Mouse (Mus musculus): Measurements from ENCODE around the gene Myo1b. TPM values are rescaled to one million over a fixed set of nuclear protein-coding genes. Genes with fewer than 3 reads are reported as not detected.

Myo1b gene
- polyA plus RNA-seq, 1 experiment from 2014 or later: 110 TPM

GRCm38 (mm10) chr1:51855541-51856244 lies 60.2 kb downstream of the Myo1b start:
- Histone ChIP-seq H3K36me3 (ENCODE audit: control insufficient read depth, insufficient read depth, low read length) (no peaks in the 10 kb centered on the region), H3K9me3 (ENCODE audit: control insufficient read depth, low read length) (no peaks in the 10 kb centered on the region), H3K9ac (ENCODE audit: low read length) (no peak overlapping the region), H3K27ac (replicated peaks; ENCODE audit: low read depth, low read length) (no peak overlapping the region), H3K4me2 (ENCODE audit: low read depth, severe bottlenecking) (no peak overlapping the region), H3K27me3 (ENCODE audit: control insufficient read depth, insufficient read depth, low read length) (no peaks in the 10 kb centered on the region), H3K4me1 (ENCODE audit: control insufficient read depth, insufficient read depth, low read length) (no peaks in the 10 kb centered on the region), H3K4me3 (ENCODE audit: low read depth, low read length) (no peak overlapping the region)
- ATAC-seq (ENCODE audit: insufficient number of reproducible peaks, low FRiP score, low TSS enrichment, low read depth) (no peak), DNase-seq (ENCODE audit: low spot score) (no peak)
- WGBS: 70% methylated on average over 10 of the region's 10 CpGs

GRCm38 (mm10) chr1:51852314-51852713 lies 63.6 kb downstream of the Myo1b start:
- Histone ChIP-seq H3K27me3 (ENCODE audit: control insufficient read depth, insufficient read depth, low read length) (no peaks in the 10 kb centered on the region), H3K4me1 (ENCODE audit: control insufficient read depth, insufficient read depth, low read length) (no peaks in the 10 kb centered on the region), H3K27ac (replicated peaks; ENCODE audit: low read depth, low read length) (no peak overlapping the region), H3K4me3 (ENCODE audit: low read depth, low read length) (no peak overlapping the region), H3K36me3 (ENCODE audit: control insufficient read depth, insufficient read depth, low read length) (no peaks in the 10 kb centered on the region), H3K4me2 (ENCODE audit: low read depth, severe bottlenecking) (no peak overlapping the region), H3K9ac (ENCODE audit: low read length) (no peak overlapping the region), H3K9me3 (ENCODE audit: control insufficient read depth, low read length) (no peaks in the 10 kb centered on the region)
- 87% methylated on average over 5 of the region's 5 CpGs for WGBS
- DNase-seq (ENCODE audit: low spot score) (no peak), ATAC-seq (ENCODE audit: insufficient number of reproducible peaks, low FRiP score, low TSS enrichment, low read depth) (no peak)

GRCm38 (mm10) chr1:51849570-51850211 lies 66.2 kb downstream of the Myo1b start:
- no peak overlapping the region for H3K4me2 ChIP-seq (ENCODE audit: low read depth, severe bottlenecking)
- H3K36me3 ChIP-seq (ENCODE audit: control insufficient read depth, insufficient read depth, low read length): no peaks in the 10 kb centered on the region
- no peaks in the 10 kb centered on the region for H3K27me3 ChIP-seq (ENCODE audit: control insufficient read depth, insufficient read depth, low read length)
- no peak overlapping the region for H3K4me3 ChIP-seq (ENCODE audit: low read depth, low read length)
- no peaks in the 10 kb centered on the region for H3K9me3 ChIP-seq (ENCODE audit: control insufficient read depth, low read length)
- ATAC-seq (ENCODE audit: insufficient number of reproducible peaks, low FRiP score, low TSS enrichment, low read depth) (no peak), DNase-seq (ENCODE audit: low spot score) (no peak)
- no peak overlapping the region for H3K27ac ChIP-seq (replicated peaks; ENCODE audit: low read depth, low read length)
- no peak overlapping the region for H3K9ac ChIP-seq (ENCODE audit: low read length)
- no peaks in the 10 kb centered on the region for H3K4me1 ChIP-seq (ENCODE audit: control insufficient read depth, insufficient read depth, low read length)
- 74% methylated on average over 8 of the region's 8 CpGs for WGBS

- WGBS: 89% methylated on average over 2 of the region's 2 CpGs
- Histone ChIP-seq H3K27me3 (ENCODE audit: control insufficient read depth, insufficient read depth, low read length) (no peaks in the 10 kb centered on the region), H3K4me1 (ENCODE audit: control insufficient read depth, insufficient read depth, low read length) (no peaks in the 10 kb centered on the region), H3K36me3 (ENCODE audit: control insufficient read depth, insufficient read depth, low read length) (no peaks in the 10 kb centered on the region), H3K4me3 (ENCODE audit: low read depth, low read length) (no peak overlapping the region), H3K4me2 (ENCODE audit: low read depth, severe bottlenecking) (no peak overlapping the region), H3K9ac (ENCODE audit: low read length) (no peak overlapping the region), H3K9me3 (ENCODE audit: control insufficient read depth, low read length) (no peaks in the 10 kb centered on the region), H3K27ac (replicated peaks; ENCODE audit: low read depth, low read length) (no peak overlapping the region)
- DNase-seq (ENCODE audit: low spot score): no peak
- no peak for ATAC-seq (ENCODE audit: insufficient number of reproducible peaks, low FRiP score, low TSS enrichment, low read depth)
Observed at GRCm38 (mm10) chr1:51845264-51846036, 70.4 kb downstream of the Myo1b start.

- no peaks in the 10 kb centered on the region for H3K27me3 ChIP-seq (ENCODE audit: control insufficient read depth, insufficient read depth, low read length)
- WGBS: 69% methylated on average over 11 of the region's 11 CpGs
- H3K4me2 ChIP-seq (ENCODE audit: low read depth, severe bottlenecking): no peak overlapping the region
- H3K4me3 ChIP-seq (ENCODE audit: low read depth, low read length): no peak overlapping the region
- no peak overlapping the region for H3K27ac ChIP-seq (replicated peaks; ENCODE audit: low read depth, low read length)
- ATAC-seq (ENCODE audit: insufficient number of reproducible peaks, low FRiP score, low TSS enrichment, low read depth) (no peak), DNase-seq (ENCODE audit: low spot score) (no peak)
- H3K9me3 ChIP-seq (ENCODE audit: control insufficient read depth, low read length): no peaks in the 10 kb centered on the region
- peaks cover 6% of the 10 kb centered on the region for H3K4me1 ChIP-seq (ENCODE audit: control insufficient read depth, insufficient read depth, low read length)
- H3K36me3 ChIP-seq (ENCODE audit: control insufficient read depth, insufficient read depth, low read length): peaks cover 3% of the 10 kb centered on the region; the same call in 1 of the 2 replicates
- H3K9ac ChIP-seq (ENCODE audit: low read length): no peak overlapping the region
Observed at GRCm38 (mm10) chr1:51837845-51838623, 77.8 kb downstream of the Myo1b start.

- peaks cover 3% of the 10 kb centered on the region; the same call in 1 of the 2 replicates for H3K36me3 ChIP-seq (ENCODE audit: control insufficient read depth, insufficient read depth, low read length)
- H3K4me1 ChIP-seq (ENCODE audit: control insufficient read depth, insufficient read depth, low read length): peaks cover 6% of the 10 kb centered on the region
- ATAC-seq (ENCODE audit: insufficient number of reproducible peaks, low FRiP score, low TSS enrichment, low read depth): no peak
- no peaks in the 10 kb centered on the region for H3K9me3 ChIP-seq (ENCODE audit: control insufficient read depth, low read length)
- DNase-seq (ENCODE audit: low spot score): no peak
- 18% methylated on average over 4 of the region's 4 CpGs for WGBS
- H3K4me3 ChIP-seq (ENCODE audit: low read depth, low read length): no peak overlapping the region
- H3K27ac ChIP-seq (replicated peaks; ENCODE audit: low read depth, low read length): no peak overlapping the region
- H3K9ac ChIP-seq (ENCODE audit: low read length): no peak overlapping the region
- H3K27me3 ChIP-seq (ENCODE audit: control insufficient read depth, insufficient read depth, low read length): no peaks in the 10 kb centered on the region
- no peak overlapping the region for H3K4me2 ChIP-seq (ENCODE audit: low read depth, severe bottlenecking)
Observed at GRCm38 (mm10) chr1:51837311-51837710, 78.6 kb downstream of the Myo1b start.

- DNase-seq (ENCODE audit: low spot score) (no peak), ATAC-seq (ENCODE audit: insufficient number of reproducible peaks, low FRiP score, low TSS enrichment, low read depth) (no peak)
- WGBS: 83% methylated on average over 8 of the region's 8 CpGs
- Histone ChIP-seq H3K4me3 (ENCODE audit: low read depth, low read length) (no peak overlapping the region), H3K36me3 (ENCODE audit: control insufficient read depth, insufficient read depth, low read length) (peaks cover 3% of the 10 kb centered on the region; the same call in 1 of the 2 replicates), H3K4me2 (ENCODE audit: low read depth, severe bottlenecking) (no peak overlapping the region), H3K27ac (replicated peaks; ENCODE audit: low read depth, low read length) (no peak overlapping the region), H3K27me3 (ENCODE audit: control insufficient read depth, insufficient read depth, low read length) (no peaks in the 10 kb centered on the region), H3K4me1 (ENCODE audit: control insufficient read depth, insufficient read depth, low read length) (peaks cover 6% of the 10 kb centered on the region), H3K9ac (ENCODE audit: low read length) (no peak overlapping the region), H3K9me3 (ENCODE audit: control insufficient read depth, low read length) (no peaks in the 10 kb centered on the region)
Observed at GRCm38 (mm10) chr1:51835795-51836194, 80.1 kb downstream of the Myo1b start.

GRCm38 (mm10) chr1:51834072-51834471 lies 81.8 kb downstream of the Myo1b start:
- H3K9me3 ChIP-seq (ENCODE audit: control insufficient read depth, low read length): no peaks in the 10 kb centered on the region
- H3K4me1 ChIP-seq (ENCODE audit: control insufficient read depth, insufficient read depth, low read length): peaks cover 6% of the 10 kb centered on the region
- 90% methylated on average over 3 of the region's 3 CpGs for WGBS

More at GRCm38 (mm10) chr1:51834072-51834471, 81.8 kb downstream of the Myo1b start:
- peaks cover 3% of the 10 kb centered on the region; the same call in 1 of the 2 replicates for H3K36me3 ChIP-seq (ENCODE audit: control insufficient read depth, insufficient read depth, low read length)
- no peak overlapping the region for H3K4me2 ChIP-seq (ENCODE audit: low read depth, severe bottlenecking)
- no peak overlapping the region for H3K4me3 ChIP-seq (ENCODE audit: low read depth, low read length)
- no peak for DNase-seq (ENCODE audit: low spot score)
- H3K27ac ChIP-seq (replicated peaks; ENCODE audit: low read depth, low read length): no peak overlapping the region
- no peak overlapping the region for H3K9ac ChIP-seq (ENCODE audit: low read length)
- H3K27me3 ChIP-seq (ENCODE audit: control insufficient read depth, insufficient read depth, low read length): no peaks in the 10 kb centered on the region
- no peak for ATAC-seq (ENCODE audit: insufficient number of reproducible peaks, low FRiP score, low TSS enrichment, low read depth)

Measured in limb, embryonic 11.5 days (tissue).